Mouse (Mus musculus): ENCODE measurements at regions not wholly inside any gene's neighbourhood (a gene's known extent, or its start where the extent isn't known, plus 50 kb on each side); places are given as distances from the start of the nearest gene placed in this dataset.
A peak's percentile ranks its signal among the peaks of the same experiment; 100 is the strongest.

DNA sequence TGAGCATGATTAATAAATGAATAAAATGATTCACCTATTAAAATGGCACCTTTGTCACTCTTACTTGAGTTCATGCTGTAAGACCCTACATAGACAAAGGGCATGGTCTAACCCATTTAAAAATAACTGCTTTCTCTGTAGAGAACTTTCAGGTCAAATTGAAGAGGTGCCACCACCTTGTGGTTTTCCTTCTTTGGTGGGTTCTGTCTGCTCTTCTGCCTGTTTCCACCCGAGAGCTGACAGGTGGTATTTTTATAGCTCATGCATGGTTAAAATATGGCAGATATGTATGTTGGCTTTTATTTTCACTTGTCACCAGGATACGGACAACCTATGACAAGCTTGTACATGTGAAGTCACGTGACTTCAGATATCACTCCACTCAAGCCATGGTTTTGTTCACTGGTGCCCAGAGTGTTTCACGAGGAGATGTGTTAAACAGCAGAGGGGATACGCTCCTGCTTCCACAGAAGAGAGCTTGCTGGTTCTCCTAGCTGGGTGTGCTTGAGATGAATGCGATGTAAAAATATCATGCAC lies 794.3 kb upstream of the Car8 start:
- no peak for DNase-seq (ENCODE audit: low read depth)

DNA sequence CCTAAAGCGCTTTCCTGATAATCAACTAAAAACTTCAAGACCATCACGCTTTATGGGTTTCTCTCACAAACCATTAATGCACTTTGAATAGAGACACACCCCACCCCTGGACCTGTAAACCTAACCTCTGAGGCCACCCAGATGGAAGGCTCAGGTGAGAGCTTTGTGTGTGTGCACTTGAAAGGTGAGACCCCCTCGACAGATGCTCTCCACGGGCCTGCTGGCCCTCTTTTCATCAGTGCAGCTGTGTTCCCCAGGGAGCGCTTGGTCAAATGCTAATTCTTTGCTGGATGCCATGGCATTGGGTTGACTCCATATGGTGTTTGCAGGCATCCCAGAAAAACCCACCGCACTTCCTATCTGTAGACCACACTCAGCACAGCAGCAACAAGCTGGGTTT lies 792.8 kb upstream of the Car8 start:
- DNase-seq (ENCODE audit: low read depth) = no peak

GRCm38 (mm10) chr4:9028946-9029345 lies 790.1 kb upstream of the Car8 start:
- DNase-seq (ENCODE audit: low read depth) = peak; percentile 32

- DNase-seq (ENCODE audit: low read depth) = peak; percentile 69
These were observed 789.6 kb upstream of the Car8 start for GRCm38 (mm10) chr4:9028475-9028874.

GRCm38 (mm10) chr4:9027798-9028404 lies 789.1 kb upstream of the Car8 start:
- DNase-seq (ENCODE audit: low read depth) = peak; percentile 89

- no peak for DNase-seq (ENCODE audit: low read depth)
These were observed 788.5 kb upstream of the Car8 start for GRCm38 (mm10) chr4:9027383-9027782.

DNA sequence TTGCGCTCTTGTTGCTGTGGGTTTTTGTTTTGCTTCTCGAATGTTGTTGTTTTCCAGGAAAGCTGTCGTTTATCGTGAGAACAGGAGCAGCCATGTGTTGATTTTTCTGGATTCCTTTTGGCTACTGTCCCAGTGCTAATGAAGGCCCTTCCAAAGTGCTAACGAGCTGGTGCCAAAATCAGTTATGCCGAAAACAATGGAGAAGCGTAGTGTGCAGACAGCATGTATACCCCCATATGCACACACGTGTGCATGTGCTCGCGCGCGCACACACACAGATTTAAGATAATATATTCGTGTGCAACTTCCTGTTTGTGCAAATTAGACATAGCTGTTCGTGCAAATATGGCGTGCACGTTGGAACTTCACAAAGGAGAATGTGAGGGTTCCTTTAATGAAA lies 788.0 kb upstream of the Car8 start:
- peak; percentile 55 for DNase-seq (ENCODE audit: low read depth)

DNA sequence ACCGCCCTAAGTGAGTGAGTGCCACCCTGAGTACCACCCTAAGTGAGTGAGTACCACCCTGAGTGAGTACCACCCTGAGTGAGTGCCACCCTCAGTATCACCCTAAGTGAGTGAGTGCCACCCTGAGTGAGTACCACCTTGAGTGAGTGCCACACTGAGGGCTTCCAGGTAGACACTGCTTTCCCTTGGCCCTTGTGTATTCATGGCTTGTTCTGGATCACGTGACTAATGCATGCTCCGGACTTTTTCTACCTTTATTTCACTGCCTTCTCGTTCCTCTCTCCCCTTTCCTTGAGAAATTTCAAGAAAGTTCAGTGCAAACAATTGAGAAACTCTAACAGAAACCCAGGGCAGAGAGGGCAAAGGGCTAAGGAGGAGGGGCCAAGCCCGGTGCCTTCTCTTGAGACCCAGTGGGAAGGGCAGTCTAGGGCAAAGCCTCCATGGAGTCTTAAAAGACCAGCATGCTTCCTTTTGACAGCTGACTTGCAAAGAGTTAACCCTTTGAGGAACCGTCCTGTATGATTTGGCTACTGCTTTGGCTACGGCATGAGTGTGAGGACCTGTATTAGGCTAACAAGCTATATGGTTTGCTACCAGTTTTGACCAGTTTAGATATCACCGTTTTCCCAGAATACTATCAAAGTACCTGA lies 787.1 kb upstream of the Car8 start:
- peak; percentile 45 for DNase-seq (ENCODE audit: low read depth)

DNA sequence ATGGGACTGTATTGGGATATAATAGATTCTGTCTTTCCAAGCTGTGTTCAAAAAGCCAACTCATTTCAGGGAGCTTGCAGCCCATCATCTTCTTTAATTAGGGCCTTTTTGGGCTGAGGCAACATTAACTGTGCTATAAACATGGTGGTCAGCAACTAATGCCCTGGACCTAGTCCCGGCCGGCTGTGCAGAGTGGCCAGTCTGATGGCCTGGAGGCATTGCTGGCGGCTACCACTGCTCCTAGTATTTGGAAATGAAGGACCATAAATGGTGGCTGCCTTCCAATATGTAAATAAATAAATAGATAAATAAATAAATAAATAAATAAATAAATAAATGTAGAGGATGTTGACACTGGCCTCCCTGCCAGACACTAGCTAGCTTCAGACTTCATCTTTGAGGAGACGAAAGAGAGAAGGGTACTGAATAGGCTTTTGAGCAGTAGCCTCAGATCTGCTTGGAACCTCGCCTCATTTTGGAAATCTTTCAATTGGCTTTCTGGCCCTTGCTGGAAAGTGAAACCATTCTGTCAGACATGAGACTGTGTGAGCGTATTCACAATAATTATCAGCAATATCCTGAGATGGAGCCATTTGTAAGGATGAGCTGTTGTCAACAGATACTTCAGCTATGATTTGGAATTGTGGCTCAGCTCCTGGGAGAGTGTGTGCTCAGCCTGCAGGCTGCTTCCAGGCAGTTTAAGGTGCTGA lies 785.5 kb upstream of the Car8 start:
- no peak for DNase-seq (ENCODE audit: low read depth)

DNA sequence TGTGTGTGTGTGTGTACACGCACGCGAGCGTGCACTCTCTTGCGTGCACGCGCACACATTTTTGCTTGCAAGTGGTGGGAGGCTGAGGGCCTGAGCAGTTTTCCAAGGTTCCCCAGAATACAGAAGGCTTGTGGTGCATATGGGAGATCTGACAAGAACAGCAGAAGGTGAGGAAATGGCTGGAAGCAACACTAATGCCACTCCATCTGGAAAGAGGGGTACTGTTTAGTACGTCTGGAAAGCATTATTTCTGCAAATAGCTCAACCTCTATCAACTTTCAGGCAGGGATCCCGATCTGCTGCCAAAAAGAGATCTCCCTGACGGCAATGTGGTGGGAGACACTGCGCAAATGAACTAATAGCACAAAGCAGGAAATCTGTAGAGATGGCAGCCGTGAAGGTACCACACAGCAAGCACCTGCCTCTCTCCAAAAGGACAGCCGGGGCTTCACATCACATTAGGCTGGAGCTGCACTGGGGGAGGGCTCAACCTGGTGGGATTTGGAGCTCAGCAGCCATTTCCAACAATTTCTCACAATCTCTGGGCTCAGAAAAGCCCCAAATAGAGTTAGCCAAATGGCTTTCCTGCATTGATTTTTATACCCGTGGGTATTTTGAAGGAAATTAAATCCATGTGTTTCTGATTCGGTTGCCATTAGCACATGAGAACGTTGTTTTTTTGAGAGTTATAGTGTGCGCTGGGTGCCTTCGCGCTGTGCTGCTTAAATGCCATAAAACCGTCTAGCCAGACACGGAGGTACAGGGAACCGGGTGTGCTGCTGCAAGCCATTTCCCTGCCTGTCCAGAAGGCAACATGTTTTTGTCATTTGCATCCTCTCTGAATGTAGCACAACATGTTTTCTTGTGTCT lies 780.6 kb upstream of the Car8 start:
- DNase-seq (ENCODE audit: low read depth) = no peak

DNA sequence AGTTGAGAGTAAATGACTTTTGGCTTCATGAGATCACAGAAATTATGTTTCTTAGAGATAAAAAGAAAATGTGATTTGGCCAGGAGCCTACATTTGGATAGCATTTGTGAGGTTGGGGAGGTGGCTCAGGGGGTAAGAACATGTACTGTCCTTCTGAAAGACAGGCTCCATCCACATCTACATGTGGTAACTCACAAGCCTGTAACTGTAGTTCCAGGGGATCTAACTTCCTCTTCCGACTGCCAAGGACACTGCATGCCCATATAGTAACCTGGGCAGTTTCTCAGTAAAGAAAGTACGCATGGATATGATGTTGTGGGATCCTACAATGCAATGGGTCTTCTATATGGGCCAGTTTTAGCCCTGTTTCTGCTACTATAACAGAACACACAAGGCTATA lies 779.4 kb upstream of the Car8 start:
- DNase-seq (ENCODE audit: low read depth) = no peak

DNA sequence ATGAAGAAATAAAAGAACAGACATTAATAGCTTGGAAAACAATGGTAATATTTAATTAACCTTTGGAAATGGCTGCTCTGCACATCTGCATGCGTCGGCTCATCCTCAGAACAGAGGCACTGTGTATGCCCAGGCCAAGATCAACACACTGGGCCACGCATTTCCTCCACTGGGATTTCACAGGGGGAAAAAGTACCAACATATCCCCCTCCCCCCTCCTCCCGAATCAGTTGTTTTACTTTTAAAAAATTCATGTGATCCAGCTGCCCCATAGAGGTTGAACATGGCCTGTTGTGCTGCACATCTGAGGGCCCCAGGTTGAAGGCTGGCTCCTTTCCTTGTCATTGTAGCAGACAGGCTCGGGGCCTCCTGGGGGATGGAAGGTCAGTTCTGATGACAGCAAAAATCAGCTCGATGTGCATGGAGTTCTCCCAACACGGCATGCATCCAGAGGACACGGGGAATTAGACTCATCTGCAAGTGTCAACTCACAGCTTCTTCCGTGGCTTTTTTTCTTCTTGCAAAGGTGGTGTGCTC lies 777.7 kb upstream of the Car8 start:
- no peak for DNase-seq (ENCODE audit: low read depth)

DNA sequence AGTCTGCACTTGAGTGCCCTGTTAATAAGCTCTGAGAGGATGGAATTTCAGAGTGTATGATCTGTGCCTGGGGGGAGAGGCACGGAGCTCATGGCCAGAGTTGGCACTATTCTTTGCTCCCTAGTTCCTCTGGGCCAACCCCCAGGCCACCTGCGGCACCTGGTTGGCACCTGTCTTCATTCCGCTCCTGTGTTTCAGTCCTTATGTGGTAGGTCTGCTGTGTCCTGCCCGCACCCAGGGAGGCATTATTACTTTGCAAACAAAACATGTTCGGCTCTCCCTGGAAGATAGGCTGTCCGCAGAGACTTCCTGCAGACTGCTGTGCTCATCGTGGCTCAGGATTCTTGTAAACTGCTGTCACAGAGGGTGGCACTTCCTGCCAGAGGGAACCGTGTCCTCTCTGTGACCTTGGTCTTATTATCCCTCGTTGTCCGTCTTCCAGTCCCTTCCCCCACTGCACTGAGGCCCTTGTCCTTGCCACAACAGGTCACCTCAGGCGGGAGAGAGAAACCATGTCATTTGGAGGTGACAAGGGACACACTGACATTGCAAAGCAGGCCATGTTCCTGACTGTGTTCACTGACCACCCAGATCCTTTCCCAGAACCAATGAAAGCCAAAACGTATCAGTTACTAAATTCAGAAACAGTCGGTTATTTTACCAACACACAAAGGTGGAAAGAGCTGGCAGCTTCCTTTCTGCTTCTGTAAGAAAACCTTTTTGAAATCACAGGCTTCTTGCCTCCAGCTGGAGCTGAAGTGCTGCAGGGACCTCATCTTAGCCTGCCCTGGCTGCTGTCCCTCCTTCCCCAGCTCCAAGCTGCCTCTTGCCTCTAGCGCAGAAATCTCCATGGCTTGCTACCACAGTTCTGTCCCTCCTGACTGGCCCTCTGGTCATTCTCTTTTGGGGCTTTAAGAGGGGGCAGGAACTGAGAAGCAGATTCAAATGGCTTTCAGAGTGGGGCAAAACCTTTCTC lies 777.0 kb upstream of the Car8 start:
- DNase-seq (ENCODE audit: low read depth) = peak; percentile 32

DNA sequence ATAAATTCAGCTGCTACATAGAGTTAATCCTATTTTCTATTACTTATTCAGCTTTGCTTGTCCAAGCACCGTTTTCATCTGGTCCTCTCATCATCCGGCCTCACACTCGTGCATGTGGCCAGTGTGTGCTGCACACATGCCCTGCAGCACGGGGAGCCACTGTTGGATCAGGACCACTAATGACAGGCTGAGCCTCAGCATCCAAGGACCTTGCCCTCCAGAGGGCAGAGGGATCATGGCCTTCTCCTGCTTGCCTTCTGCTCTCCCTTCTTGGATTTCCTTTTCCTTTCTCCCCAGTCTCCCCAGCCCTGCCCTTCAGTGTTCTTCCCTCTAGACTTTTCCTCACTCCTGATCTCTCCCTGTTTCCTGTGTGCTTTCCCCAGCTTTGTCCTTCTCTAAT lies 776.1 kb upstream of the Car8 start:
- no peak for DNase-seq (ENCODE audit: low read depth)

- DNase-seq (ENCODE audit: low read depth) = no peak
These were observed 773.9 kb upstream of the Car8 start for GRCm38 (mm10) chr4:9012787-9013186.

GRCm38 (mm10) chr4:9011952-9012351 lies 773.1 kb upstream of the Car8 start:
- no peak for DNase-seq (ENCODE audit: low read depth)

DNA sequence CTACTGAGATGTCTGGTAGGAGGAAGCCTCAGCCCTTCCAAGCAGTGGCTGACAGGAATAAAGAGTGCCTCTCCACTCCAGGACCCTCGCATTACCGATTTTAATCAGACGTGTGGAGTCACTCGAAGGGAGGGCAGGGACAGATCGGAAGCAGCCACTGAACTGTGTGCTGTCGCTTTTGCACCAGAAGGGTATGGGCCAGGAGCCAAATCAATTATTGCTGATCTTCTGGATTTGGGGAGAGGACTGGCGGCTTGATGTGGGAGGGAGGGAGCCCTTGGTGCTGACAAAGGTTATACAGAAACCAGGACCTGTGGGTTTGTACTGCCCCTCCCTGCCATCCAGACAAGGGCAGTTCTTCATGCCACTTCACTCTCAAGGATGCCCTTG lies 772.3 kb upstream of the Car8 start:
- no peak for DNase-seq (ENCODE audit: low read depth)

DNA sequence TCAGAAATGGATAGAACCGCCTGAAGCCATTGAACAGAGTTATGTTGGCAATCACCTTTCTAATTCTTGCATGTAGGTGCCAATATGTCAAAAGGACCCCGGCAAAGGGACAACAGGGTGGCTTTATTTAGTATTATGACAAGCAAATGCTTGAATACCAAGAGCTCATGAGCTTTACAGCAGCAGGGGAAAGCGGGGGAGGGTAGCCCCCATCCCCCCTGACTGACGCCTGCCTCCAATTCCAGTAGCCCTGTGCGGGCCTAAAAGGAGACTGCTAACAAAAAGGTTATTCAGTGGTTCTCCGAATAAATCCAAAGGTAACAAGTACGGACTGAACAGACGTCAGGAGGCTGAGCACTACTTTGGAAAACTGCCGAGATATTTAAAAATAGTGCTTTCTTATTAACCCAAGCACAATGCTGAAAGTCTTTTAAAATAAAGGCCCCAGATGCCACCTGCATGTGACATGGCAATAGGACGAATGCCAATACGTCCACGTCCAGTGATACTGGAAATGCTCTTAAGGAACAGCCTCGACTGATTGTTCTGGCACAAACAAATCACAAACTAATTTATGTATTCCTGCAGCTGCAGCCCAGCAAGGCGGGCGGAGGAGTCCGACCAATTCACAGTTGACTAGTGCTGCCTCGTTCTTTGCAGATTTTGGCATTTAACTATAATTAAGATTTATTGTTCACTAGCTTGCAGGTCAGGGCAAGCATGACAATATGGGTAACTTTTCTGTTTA lies 771.7 kb upstream of the Car8 start:
- DNase-seq (ENCODE audit: low read depth) = no peak

GRCm38 (mm10) chr4:9009656-9010055 lies 770.8 kb upstream of the Car8 start:
- peak; percentile 59 for DNase-seq (ENCODE audit: low read depth)

All from induced T-regulatory cell, adult 2 months (primary cell).